Mouse (Mus musculus) retina, postnatal 7 days (tissue): ENCODE measurements around the gene Dnaaf1.
A peak's percentile ranks its signal among the peaks of the same experiment; 100 is the strongest.

Experiments
- DNase-seq: peaks from one replicate; pipeline ENCODE4 v3.0.0-alpha.2; 2012; ENCODE audit warnings: low read depth, low spot score

Dnaaf1 gene

DNA sequence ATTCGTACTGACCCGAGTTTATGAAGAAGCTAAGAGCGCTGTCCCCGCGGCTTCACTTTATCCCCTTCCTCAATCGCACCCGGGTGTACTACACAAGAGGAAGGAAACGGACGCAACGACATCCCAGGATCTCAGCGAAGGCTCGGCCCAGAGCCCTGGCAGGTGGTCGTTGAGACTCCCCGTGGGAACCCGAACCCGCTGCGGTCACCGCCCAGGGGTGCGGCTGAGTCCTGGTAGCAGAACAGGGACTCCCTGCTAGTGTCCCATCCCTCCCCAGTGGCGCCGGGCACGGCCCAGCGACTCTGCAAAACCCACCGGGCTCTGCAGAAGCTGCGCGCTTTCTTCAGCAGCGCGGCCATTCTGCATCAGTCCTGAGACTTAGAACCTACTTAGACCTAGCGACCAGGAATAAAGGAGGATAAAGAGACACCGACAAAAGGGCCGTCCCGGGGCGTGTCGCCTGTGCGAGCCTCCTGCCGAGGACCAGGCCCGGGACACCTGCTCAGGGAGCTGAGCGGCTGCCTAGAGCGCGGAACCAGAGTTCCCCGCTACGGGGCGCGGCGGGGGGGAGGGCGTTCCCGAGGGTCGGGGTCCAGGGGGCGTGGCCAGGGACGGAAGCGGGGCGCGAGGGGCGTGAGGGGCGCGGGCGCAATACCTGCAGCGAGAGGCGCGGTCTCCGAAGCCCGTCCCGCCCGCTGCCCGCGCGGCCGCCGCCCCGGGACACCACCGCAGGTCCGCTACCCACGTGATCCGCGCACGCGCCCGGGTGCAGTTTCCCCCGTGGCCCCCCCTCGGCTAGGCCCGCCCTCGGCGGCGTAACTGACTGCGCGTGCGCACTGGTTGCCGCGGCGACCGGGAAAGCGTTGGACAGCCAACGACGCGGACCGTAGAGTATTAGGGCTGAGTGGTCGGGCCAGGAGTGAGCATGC is at the start of gene Dnaaf1, which contains the start of gene Hsdl1:
Gene Dnaaf1 (plus strand): TSS at position 799 of the 929 bp plus-strand sequence.
Gene Hsdl1 (minus strand): TSS at position 747 of the 929 bp plus-strand sequence.
- peak; percentile 91 for DNase-seq

DNA sequence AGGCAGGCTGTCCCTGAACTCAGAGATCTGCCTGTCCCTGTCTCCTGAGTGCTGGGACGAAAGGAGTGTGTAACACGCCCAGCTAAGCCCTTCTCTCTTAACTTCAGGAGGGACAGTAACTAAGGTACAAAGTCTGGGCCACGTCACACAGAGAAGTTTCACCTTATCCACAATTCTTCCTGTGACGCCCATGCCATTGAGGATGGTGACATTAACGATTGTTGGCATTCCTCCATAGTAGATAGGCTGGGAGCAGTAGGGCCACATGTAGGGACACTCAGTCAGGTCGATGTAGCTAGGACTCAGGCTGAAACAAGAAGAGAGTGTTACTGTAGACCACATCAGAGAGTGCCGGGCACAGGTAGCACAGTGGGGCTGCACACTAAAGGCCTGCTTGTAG is 46.3 kb upstream of the Dnaaf1 start:
- no peak for DNase-seq

DNA sequence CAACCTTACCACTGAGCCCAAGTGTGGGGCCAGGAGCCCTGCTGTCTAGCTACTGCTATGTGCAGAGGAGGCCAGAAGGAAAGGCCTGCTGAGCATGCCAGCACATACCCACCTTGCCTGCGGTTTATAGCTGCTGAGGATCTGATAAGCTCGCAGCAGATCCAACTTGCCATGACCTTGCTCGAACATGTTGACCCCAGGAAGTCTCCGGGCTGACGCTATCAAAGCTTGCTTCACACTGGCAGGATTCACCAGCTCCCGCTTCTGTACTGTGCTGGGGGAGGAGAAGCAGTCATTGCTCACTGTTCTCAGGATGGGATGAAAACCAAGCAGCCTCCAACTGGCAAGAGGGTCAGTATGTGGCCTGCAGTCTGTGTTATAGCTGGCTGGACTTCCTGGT is 44.1 kb upstream of the Dnaaf1 start:
- no peak for DNase-seq

DNA sequence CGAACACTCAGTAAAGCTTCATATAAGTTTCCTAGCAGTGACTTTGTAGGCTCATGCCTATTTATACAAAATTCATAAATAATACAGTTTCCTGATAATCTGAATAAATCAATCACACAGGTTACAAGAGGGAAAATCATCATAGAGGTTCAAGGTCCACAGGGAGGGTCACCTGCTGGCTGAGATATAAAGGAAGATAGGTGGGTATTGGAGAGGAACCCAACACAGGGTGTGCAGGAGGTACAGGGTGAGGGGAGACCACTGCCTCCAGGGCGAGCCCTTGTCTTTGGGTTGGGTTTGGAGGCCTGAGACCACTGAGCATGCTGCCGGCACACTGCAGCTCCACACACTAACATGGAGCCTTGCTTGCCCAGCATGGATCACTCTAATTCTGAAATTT is 43.6 kb upstream of the Dnaaf1 start:
- no peak for DNase-seq

DNA sequence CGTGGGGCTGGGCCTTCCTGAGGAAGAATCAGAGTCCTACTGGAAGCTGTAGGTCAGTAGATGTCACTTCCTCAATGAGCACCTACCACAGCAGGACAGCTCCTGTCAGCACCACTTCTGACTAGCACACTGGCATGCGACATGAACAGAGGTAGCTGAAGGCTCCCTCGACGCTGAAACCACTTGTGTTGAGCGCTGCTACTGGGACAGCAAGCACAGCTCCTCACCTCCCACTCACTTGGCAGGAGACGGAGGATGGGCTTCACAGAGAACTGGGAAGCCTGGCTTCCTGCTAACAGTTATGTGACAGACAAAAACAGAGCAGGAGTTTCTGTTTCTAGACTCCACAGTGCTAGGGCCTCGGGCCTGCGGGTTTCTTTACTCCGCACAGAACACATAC is 43.1 kb upstream of the Dnaaf1 start:
- DNase-seq = no peak

DNA sequence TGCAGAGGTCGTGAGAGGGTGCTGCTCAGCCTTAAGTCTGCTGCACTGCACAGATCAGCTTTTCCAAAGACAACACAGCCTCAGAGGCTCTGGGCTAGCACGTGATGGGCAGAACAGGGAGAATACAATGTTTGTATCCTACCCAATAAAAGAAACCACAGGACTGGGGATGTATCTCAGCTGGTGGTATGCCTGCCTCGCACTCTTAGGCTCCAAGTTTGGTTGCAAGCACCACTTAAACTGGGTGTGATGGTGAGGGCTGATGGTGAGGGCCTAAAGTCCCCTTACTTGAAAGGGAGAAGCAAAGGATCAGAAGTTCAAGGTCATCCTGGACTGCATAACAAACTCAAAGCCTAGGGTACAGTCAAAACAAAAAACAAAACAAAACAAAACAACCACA is 30.4 kb upstream of the Dnaaf1 start:
- DNase-seq = no peak

DNA sequence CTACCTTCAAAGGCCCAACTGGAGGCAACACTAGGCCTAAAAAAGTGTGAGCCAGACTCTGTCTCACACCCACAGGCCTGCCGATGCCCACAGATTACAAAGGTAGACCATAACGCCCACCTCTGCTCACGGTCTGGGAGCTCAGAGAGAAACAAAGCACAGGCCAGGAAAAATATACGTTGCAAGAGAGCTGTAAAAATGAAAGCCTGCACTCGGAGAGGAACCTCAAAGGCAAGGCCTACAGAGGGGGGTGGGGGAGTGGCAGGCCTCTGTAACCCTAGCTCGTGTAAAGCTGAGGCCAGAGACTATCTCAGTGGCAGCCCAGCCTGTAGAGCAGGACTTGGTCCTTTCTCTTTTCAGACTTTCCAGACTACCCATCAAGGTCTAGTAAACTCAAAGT is 29.9 kb upstream of the Dnaaf1 start:
- no peak for DNase-seq

DNA sequence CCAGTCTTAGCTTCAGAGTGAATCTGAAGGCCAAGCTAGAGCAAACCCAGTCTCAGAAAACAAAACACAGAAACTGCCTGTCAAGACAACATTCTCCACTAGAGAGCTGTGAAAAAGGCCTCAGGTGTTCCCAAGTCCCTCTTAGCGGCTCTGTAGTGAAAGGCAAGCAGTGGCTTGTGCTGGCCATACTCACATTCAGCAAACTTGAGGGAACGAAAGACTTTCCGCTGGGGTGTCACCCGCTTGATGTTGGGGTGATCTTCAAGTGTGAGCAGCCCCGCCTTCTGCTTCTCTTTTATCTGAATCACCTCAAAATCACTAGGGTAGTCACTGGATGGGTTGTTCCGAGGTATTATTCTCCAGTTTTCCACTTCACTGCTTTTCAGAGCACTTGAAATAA is 29.2 kb upstream of the Dnaaf1 start:
- DNase-seq = no peak

DNA sequence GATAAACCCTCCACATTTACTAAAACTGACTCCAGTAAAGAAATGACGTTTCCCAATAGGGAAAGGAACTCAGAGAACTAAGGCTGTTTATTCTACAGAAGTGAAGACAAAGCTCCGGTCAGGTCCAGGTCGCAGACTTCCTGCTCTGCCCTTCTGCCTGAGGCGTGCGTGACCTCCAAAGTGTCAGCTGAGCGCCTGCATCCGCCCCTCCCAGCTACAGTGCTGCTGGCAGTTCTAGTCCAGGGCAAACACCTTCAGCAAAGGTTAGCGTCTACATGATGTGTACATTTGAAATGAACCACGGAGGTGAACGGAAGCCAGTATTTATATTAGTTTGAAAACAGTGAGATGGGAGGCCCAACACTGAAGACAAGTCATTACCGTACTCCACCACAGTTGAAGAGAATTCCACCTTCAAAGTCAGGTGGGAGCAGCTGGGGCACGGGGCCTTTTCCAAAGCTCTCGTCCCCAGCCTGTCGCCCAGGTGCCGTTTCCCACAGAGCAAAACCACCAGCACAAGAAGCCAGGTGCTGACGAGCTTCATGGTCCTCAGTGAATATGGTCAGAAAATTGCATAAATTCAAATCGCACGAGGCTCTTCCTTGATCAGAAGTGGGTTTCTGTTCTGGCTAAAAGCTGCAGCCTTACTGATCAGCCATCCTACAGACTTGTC is 27.9 kb upstream of the Dnaaf1 start:
- no peak for DNase-seq

DNA sequence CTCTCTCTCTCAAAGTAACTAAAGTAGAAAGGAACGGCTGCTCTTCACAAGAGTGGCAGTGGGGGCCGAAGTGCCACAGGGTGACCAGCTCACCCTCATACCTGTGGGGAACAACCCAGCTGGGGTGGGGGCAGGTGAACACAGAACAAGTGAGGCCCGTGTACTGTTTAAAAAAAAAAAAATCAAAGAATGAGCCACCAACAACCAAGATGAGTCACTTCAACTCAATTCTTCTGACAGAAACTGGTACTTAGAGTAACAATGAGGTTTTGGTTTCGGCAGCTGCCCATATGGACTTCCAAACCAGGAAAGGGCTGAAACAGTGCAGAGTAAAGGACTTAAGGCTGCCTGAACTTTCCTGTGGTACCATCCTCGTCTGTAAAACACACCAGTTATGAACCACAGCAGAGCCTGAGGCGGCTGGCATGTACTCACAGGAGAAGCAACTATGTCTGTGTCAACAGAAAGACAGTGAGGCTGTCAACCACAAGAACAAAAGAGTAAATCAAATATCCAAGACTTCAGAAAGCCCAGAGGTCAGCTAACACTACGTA is 26.4 kb upstream of the Dnaaf1 start:
- DNase-seq = no peak

DNA sequence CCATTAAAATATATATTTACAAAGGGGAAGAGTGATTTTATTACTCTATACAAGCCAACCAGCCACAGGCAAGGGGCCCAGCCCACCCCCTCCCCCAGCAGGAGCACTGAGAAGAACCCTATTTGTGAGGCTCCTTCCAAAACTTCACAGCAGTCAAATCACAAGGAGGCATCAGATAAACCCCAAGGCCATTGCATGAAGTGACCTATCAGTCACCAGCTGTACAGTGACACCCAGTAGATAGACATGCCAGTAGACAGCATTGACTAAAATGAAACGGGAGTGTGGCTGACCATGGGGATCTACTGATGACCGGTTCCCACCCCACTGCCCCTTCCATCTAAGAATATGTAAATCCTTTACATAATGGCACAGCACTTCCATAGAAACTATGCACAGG is 22.1 kb upstream of the Dnaaf1 start:
- no peak for DNase-seq

DNA sequence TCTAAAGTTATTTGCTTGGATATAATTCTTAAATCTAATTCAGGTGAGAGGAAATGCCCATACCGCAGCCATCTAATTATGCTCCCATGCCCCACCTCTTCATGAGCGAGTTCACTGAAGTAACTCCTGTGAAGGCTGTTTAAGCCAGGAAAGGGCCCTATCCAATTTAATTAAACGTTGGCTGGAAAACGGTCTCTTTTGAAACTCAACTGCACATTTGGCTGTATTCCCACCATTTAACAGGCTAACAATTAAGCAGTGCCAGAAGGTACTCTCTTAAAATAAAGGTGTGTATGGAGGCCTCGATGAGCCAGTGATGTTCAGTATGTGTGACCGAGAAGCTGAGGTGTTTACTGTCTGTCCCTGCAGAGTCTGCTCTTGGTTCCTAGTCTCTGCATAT is 19.2 kb upstream of the Dnaaf1 start:
- no peak for DNase-seq

DNA sequence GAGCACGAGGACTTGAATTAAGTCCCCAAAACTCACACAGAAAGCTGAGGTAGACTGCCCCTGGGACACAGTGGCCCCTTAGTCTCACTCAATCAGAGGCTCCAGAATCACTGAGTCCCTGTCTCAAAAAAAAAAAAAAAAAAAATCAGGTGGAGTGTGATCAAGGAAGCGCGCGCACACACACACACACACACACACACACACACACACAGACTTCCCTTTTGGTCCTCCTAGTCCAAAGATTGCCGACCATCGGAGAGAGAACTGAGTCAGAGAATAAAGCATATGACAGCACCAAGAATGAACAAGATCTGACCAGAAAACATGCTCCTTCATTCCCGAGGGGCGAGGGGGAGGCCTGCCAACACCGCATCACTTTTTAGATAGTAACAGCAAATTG is 17.9 kb upstream of the Dnaaf1 start:
- DNase-seq = no peak

DNA sequence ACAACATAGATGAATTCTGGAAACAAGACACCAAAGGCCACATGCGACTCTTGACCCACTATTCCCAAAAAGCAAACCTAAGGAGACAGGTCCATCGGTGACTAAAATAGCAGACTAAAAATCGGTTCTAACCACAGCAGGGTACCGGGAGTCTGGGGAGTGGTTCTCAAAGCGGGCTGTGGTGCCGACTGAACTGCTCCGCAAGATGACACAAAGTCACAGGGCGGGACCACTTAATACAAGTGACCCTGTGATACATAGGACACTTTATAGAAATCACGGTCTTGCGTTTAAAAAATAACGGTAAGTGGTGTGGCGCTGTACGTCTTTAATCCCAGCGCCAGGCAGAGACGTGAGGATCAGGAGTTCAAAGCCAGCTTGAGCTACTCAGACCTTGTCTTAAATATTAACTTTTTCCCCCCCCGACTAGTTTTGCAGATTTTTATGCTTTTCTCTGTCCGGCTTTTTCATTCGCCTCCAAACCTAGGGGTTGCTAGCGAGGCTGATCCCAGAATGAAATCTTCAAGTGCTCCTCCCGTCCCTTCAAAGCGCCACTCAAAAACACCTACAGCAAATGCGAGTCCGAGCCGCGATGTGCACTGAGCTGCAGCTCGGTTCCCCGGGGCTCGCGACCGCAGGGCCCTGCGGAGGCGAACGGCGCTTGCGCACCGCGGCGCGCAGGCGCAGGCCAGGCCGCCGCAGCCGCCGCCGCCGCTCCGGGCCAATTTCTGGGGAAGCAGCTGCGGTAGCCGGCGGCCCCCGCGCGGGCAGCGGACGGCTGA is 17.0 kb upstream of the Dnaaf1 start:
- DNase-seq = no peak

DNA sequence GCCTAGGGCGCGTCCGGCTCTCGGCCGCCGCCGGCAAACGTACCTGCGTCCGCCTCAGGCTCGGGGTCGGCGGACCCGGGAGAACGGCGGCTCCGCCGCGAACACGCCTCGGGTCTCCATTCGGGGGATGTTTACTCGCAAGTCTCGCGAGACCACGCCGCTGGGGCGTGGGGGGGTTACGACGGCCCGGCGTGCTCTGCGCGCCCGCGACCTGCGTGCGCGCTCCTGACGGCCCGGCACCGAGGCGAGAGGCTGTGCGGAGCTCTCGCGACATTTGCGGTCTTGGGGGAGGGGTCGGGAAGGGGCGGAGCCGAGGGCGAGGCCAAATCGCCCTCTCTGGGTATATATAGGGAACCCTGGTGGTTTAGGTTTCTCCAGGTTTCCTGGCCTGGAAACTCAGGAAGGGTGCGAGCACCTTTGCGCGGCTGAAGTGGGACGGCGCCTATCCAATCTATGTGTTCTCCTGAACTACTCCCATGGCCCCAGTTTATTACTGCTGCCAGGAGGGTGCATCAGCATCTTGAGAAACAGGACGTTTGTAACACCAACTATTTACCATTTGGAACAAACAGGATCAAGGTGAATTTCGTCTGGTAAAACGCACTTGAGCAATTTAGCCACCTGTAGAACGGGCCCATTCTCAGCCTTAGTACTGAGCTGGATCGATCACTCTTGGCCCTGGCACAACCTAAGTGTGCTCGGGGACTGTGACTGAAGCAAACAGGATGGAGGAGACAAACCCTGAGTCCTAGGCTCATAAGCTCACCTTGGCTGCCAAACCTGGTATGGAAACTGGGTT is 16.2 kb upstream of the Dnaaf1 start, which contains the start of gene Mbtps1:
Gene Mbtps1 (minus strand): TSS at position 133 of the 799 bp plus-strand sequence.
- DNase-seq = peak; percentile 97

DNA sequence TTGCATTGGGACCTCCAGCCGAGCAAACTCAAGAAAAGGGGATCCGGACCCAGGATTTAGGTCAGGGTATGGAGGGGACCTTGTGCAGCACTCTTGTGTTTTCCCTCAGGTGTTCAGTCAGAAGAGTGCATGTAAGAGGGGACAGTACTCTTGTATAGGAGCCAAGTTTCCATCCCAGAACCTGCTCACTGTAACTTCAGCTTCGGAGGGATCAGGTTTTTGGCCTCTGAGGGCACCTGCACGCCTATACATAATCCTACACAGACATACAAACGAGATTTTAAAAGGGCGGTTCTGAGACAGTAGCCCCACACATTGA is 15.7 kb upstream of the Dnaaf1 start:
- DNase-seq = no peak

DNA sequence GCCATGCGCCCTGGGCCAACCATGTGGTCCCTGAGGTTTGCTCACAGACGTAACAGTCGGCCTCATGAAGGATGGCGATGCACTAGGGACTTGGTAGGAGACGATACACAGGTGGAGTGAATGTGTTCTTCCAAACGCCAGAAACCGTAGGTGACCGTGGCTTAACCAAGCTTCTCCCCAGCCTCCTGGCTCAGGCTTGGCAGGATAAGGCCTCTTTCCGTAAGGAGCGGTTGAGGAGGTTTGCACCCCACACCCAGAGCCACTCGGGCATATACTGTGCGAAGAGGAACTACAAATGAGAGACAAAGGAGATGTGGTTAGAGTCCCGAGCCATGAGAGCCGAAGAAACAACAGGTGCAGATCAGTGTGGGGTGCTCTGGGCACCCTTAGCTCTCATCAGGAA is 11.2 kb upstream of the Dnaaf1 start:
- no peak for DNase-seq

DNA sequence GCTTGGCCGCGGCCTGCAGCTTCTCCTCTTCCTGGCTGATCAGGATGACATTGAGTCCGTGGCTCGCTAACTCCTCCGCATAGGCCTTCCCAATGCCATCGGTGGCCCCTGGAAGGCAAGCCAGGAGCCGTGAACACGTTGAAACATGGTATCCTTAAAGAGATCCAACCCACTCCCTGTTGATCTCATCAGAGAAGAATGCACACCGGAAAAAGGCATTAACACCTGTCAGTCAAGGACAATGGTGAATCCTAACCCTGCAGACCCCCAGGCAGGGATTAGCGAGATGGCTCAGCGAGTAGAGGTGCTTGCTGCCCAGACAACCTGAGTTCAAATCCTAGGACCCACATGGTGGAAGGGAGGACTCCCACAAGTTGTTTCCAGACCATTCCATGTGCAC is 8.7 kb upstream of the Dnaaf1 start:
- DNase-seq = no peak

DNA sequence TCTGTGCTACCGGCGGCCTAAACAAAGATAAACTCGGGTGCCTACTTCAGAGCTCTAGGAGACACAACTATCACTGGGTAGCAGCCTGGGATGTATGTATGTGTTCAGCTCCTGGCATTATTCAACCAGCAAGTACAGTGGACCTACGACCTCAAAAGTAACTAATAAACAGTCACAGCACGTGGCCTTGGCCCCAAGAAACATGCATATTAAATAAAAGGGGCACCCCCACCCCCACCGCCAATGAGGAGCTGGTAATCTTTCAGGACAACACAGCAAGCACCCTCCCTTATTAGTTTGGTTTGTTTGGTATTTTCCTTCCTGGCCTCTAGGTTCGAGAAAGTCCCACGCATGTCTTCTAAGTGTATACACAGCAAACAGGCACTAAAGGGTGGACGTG is 6.8 kb upstream of the Dnaaf1 start:
- DNase-seq = no peak

DNA sequence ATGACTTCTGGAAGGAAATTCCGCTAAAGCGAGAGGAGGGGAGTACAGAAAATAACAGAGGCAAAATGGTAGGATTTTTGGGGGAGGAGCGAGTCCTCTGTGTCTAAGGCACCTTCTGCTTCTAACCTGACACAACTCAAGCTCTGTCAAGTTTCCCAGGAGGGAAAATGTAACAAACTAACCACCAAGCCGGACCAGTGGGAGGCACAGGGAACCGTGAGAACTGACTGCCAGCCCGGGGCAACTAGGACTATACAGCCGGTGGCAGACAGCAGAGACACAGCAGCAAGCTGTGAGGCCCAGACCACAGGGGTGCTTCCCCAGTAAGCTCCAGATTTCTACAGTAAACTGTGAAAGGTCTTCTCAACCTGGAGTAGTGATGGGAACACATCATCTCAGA is 6.1 kb upstream of the Dnaaf1 start:
- no peak for DNase-seq

DNA sequence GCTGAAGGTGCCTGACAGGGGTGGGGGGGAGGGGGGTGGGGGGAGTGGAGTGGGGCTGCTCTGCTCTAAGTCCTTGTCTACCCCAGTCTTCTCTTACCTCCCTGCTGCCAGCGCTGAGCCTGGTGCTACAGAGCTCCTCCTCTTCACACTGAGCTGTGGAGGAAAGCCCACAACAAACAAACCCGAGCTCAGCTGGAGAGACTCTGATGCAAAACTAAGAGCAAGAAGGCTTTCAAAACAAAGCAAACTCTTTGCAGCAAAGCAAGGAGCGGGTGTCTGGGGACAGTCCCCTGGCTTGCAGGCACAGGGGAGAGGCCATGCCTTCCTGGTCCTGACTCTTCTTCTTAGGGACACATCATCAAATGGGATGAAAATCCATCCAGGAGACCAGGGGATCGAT is 5.2 kb upstream of the Dnaaf1 start:
- DNase-seq = no peak
